Mouse (Mus musculus): ENCODE data around the gene 1810062G17Rik. TPM values are rescaled to one million over a fixed set of nuclear protein-coding genes. Genes with fewer than 3 reads are reported as not detected.

Gene 1810062G17Rik
- polyA plus RNA-seq, 1 experiment, result 0.46 TPM

- H3K36me3 ChIP-seq (ENCODE audit: control insufficient read depth, insufficient read depth), result no peaks in the 10 kb centered on the region
- H3K4me3 ChIP-seq, result no peak overlapping the region
- no peaks in the 10 kb centered on the region for H3K27me3 ChIP-seq (ENCODE audit: control insufficient read depth, insufficient read depth, insufficient read length)
- H3ac ChIP-seq (ENCODE audit: control insufficient read depth, insufficient read length), result no peak overlapping the region
- no peak for TF ChIP-seq CEBPB (IDR thresholded peaks at IDR 0.05; ENCODE audit: insufficient read depth, poor library complexity, severe bottlenecking)
- TF ChIP-seq SRF (IDR thresholded peaks at IDR 0.05; ENCODE audit: control insufficient read depth, insufficient read length, low read depth), result no peak
- no peak for TF ChIP-seq E2F4 (IDR thresholded peaks at IDR 0.05; ENCODE audit: insufficient read depth)
- TF ChIP-seq USF1 (IDR thresholded peaks at IDR 0.05; ENCODE audit: low read depth), result no peak
- no peak for TF ChIP-seq MYOD1 (IDR thresholded peaks at IDR 0.05; ENCODE audit: control insufficient read depth in 1 of 3, insufficient read length in 2 of 3, low read depth in 2 of 3)
- TF ChIP-seq TCF3 (IDR thresholded peaks at IDR 0.05; ENCODE audit: insufficient read length, low read depth), result no peak
- TF ChIP-seq MAX (IDR thresholded peaks at IDR 0.05; ENCODE audit: low read depth), result no peak
- TF ChIP-seq REST (IDR thresholded peaks at IDR 0.05; ENCODE audit: insufficient read depth, insufficient read length), result no peak
- TF ChIP-seq TCF12 (IDR thresholded peaks at IDR 0.05; ENCODE audit: insufficient read depth, poor library complexity, severe bottlenecking), result no peak
- no peak for TF ChIP-seq POLR2A (IDR thresholded peaks at IDR 0.05; ENCODE audit: insufficient read length, low read depth)
- no peak for TF ChIP-seq POLR2AphosphoS2 (IDR thresholded peaks at IDR 0.05; ENCODE audit: insufficient read length, low read depth)
- no peak for TF ChIP-seq MYOG (IDR thresholded peaks at IDR 0.05; ENCODE audit: control insufficient read depth in 1 of 3, insufficient read depth in 1 of 3, insufficient read length in 2 of 3, low read depth in 2 of 3)
- H3K79me2 ChIP-seq (ENCODE audit: control insufficient read depth, insufficient read depth), result no peaks in the 10 kb centered on the region
- no peak overlapping the region for H3K4me2 ChIP-seq (ENCODE audit: low read depth)
Measured at GRCm38 (mm10) chr3:36486176-36486575, 10.4 kb downstream of the 1810062G17Rik start.

GRCm38 (mm10) chr3:36486881-36487280 lies 11.1 kb downstream of the 1810062G17Rik start:
- H3K36me3 ChIP-seq (ENCODE audit: control insufficient read depth, insufficient read depth), result no peaks in the 10 kb centered on the region
- H3K79me2 ChIP-seq (ENCODE audit: control insufficient read depth, insufficient read depth), result no peaks in the 10 kb centered on the region
- no peak overlapping the region for H3ac ChIP-seq (ENCODE audit: control insufficient read depth, insufficient read length)
- no peak overlapping the region for H3K4me2 ChIP-seq (ENCODE audit: low read depth)
- no peak for TF ChIP-seq TCF12 (IDR thresholded peaks at IDR 0.05; ENCODE audit: insufficient read depth, poor library complexity, severe bottlenecking)
- no peak for TF ChIP-seq MYOG (IDR thresholded peaks at IDR 0.05; ENCODE audit: control insufficient read depth in 1 of 3, insufficient read depth in 1 of 3, insufficient read length in 2 of 3, low read depth in 2 of 3)
- no peak for TF ChIP-seq POLR2AphosphoS2 (IDR thresholded peaks at IDR 0.05; ENCODE audit: insufficient read length, low read depth)
- TF ChIP-seq CEBPB (IDR thresholded peaks at IDR 0.05; ENCODE audit: insufficient read depth, poor library complexity, severe bottlenecking), result no peak
- TF ChIP-seq SRF (IDR thresholded peaks at IDR 0.05; ENCODE audit: control insufficient read depth, insufficient read length, low read depth), result no peak
- no peak for TF ChIP-seq MAX (IDR thresholded peaks at IDR 0.05; ENCODE audit: low read depth)
- no peak for TF ChIP-seq USF1 (IDR thresholded peaks at IDR 0.05; ENCODE audit: low read depth)
- TF ChIP-seq REST (IDR thresholded peaks at IDR 0.05; ENCODE audit: insufficient read depth, insufficient read length), result no peak
- no peak for TF ChIP-seq POLR2A (IDR thresholded peaks at IDR 0.05; ENCODE audit: insufficient read length, low read depth)
- no peak for TF ChIP-seq TCF3 (IDR thresholded peaks at IDR 0.05; ENCODE audit: insufficient read length, low read depth)
- no peak for TF ChIP-seq MYOD1 (IDR thresholded peaks at IDR 0.05; ENCODE audit: control insufficient read depth in 1 of 3, insufficient read length in 2 of 3, low read depth in 2 of 3)
- TF ChIP-seq E2F4 (IDR thresholded peaks at IDR 0.05; ENCODE audit: insufficient read depth), result no peak
- H3K4me3 ChIP-seq, result no peak overlapping the region
- H3K27me3 ChIP-seq (ENCODE audit: control insufficient read depth, insufficient read depth, insufficient read length), result no peaks in the 10 kb centered on the region

GRCm38 (mm10) chr3:36488367-36488766 lies 12.6 kb downstream of the 1810062G17Rik start:
- Histone ChIP-seq H3K4me3 (no peak overlapping the region), H3K36me3 (ENCODE audit: control insufficient read depth, insufficient read depth) (no peaks in the 10 kb centered on the region), H3K4me2 (ENCODE audit: low read depth) (no peak overlapping the region), H3K27me3 (ENCODE audit: control insufficient read depth, insufficient read depth, insufficient read length) (no peaks in the 10 kb centered on the region), H3ac (ENCODE audit: control insufficient read depth, insufficient read length) (no peak overlapping the region), H3K79me2 (ENCODE audit: control insufficient read depth, insufficient read depth) (no peaks in the 10 kb centered on the region)
- TF ChIP-seq TCF3 (IDR thresholded peaks at IDR 0.05; ENCODE audit: insufficient read length, low read depth) (no peak), TCF12 (IDR thresholded peaks at IDR 0.05; ENCODE audit: insufficient read depth, poor library complexity, severe bottlenecking) (no peak), USF1 (IDR thresholded peaks at IDR 0.05; ENCODE audit: low read depth) (no peak), MYOD1 (IDR thresholded peaks at IDR 0.05; ENCODE audit: control insufficient read depth in 1 of 3, insufficient read length in 2 of 3, low read depth in 2 of 3) (no peak), CEBPB (IDR thresholded peaks at IDR 0.05; ENCODE audit: insufficient read depth, poor library complexity, severe bottlenecking) (no peak), SRF (IDR thresholded peaks at IDR 0.05; ENCODE audit: control insufficient read depth, insufficient read length, low read depth) (no peak), MYOG (IDR thresholded peaks at IDR 0.05; ENCODE audit: control insufficient read depth in 1 of 3, insufficient read depth in 1 of 3, insufficient read length in 2 of 3, low read depth in 2 of 3) (no peak), MAX (IDR thresholded peaks at IDR 0.05; ENCODE audit: low read depth) (no peak), POLR2A (IDR thresholded peaks at IDR 0.05; ENCODE audit: insufficient read length, low read depth) (no peak), POLR2AphosphoS2 (IDR thresholded peaks at IDR 0.05; ENCODE audit: insufficient read length, low read depth) (no peak), REST (IDR thresholded peaks at IDR 0.05; ENCODE audit: insufficient read depth, insufficient read length) (no peak), E2F4 (IDR thresholded peaks at IDR 0.05; ENCODE audit: insufficient read depth) (no peak)

GRCm38 (mm10) chr3:36488899-36489589 lies 13.3 kb downstream of the 1810062G17Rik start:
- Histone ChIP-seq H3K79me2 (ENCODE audit: control insufficient read depth, insufficient read depth) (no peaks in the 10 kb centered on the region), H3K27me3 (ENCODE audit: control insufficient read depth, insufficient read depth, insufficient read length) (no peaks in the 10 kb centered on the region)

GRCm38 (mm10) chr3:36489590-36489910 lies 13.8 kb downstream of the 1810062G17Rik start:
- H3K4me3 ChIP-seq, result no peak overlapping the region
- H3K79me2 ChIP-seq (ENCODE audit: control insufficient read depth, insufficient read depth), result no peaks in the 10 kb centered on the region
- no peaks in the 10 kb centered on the region for H3K27me3 ChIP-seq (ENCODE audit: control insufficient read depth, insufficient read depth, insufficient read length)
- TF ChIP-seq TCF12 (IDR thresholded peaks at IDR 0.05; ENCODE audit: insufficient read depth, poor library complexity, severe bottlenecking) (no peak), SRF (IDR thresholded peaks at IDR 0.05; ENCODE audit: control insufficient read depth, insufficient read length, low read depth) (no peak)
- no peaks in the 10 kb centered on the region for H3K36me3 ChIP-seq (ENCODE audit: control insufficient read depth, insufficient read depth)
- H3K4me2 ChIP-seq (ENCODE audit: low read depth), result no peak overlapping the region
- H3ac ChIP-seq (ENCODE audit: control insufficient read depth, insufficient read length), result no peak overlapping the region

More at GRCm38 (mm10) chr3:36488899-36489589, 13.3 kb downstream of the 1810062G17Rik start:
- H3K4me3 ChIP-seq, result no peak overlapping the region
- no peak overlapping the region for H3ac ChIP-seq (ENCODE audit: control insufficient read depth, insufficient read length)
- TF ChIP-seq MYOG (IDR thresholded peaks at IDR 0.05; ENCODE audit: control insufficient read depth in 1 of 3, insufficient read depth in 1 of 3, insufficient read length in 2 of 3, low read depth in 2 of 3), result no peak
- no peaks in the 10 kb centered on the region for H3K36me3 ChIP-seq (ENCODE audit: control insufficient read depth, insufficient read depth)
- no peak overlapping the region for H3K4me2 ChIP-seq (ENCODE audit: low read depth)

All from myocyte (in vitro differentiated cells).